Mouse (Mus musculus): Measurements from ENCODE around the gene Mcrip2.

GRCm38 (mm10) chr17:25868601-25869191 lies at the start of gene Mcrip2:
- TF ChIP-seq CTCF (IDR thresholded peaks at IDR 0.05; ENCODE audit: low read depth) (no peak; the same call in 1 of the 2 replicates), EP300 (IDR thresholded peaks at IDR 0.05; ENCODE audit: low read depth) (no peak)
